Mouse (Mus musculus) thymus, adult 2 months (tissue): ENCODE results near the gene Slco1a5.

Source experiments
- CTCF ChIP-seq: fragments of 200-500 bp; IDR thresholded peaks from 2 replicates; pipeline ENCODE4 v1.5.1; 2012; ENCODE audit warnings: mild to moderate bottlenecking, control low read depth, low read length, moderate library complexity, borderline replicate concordance; ENCODE audit not compliant: control insufficient read depth, poor library complexity, insufficient read depth; ENCODE audit errors: extremely low read depth
- POLR2A ChIP-seq: fragments of 200-500 bp; IDR thresholded peaks from 2 replicates; pipeline ENCODE4 v1.6.1; 2012; ENCODE audit warnings: mild to moderate bottlenecking, low read length, control low read depth, moderate library complexity; ENCODE audit not compliant: control insufficient read depth, poor library complexity, insufficient read depth; ENCODE audit errors: extremely low read depth

DNA sequence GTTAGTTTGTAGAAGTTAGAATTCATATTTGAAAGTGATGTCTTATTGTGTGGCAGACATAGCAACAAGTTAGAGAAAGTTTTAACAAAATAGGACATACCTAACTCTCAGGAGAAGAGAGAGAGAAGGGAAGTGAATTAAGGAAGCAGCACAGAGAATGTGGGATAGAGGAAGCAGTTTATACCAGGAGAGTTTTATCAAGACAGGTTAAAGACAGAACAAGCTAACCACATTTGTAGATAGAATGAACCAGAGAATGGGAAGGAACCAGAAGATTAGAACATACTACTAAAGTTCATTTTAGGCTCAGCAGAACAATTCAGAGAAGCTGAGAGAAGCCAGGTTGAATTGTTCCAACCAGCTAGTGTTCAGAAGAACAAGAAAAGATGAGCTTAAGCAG, 122.3 kb downstream of the Slco1a5 start:
- no peak for TF ChIP-seq POLR2A
- no peak for TF ChIP-seq CTCF
